Mouse (Mus musculus) large intestine, adult 2 months (tissue): ENCODE measurements around the gene Tmem184b. TPM values are rescaled to one million over a fixed set of nuclear protein-coding genes. Genes with fewer than 3 reads are reported as not detected.

Source experiments
- DNase-seq: peaks from one replicate; pipeline ENCODE4 v3.0.0-alpha.2; 2012; ENCODE audit warnings: low read depth, low spot score
- WGBS: fragments of 180-500 bp; shearing (Covaris S2); methylation state at CpG from one replicate; pipeline ENCODE4 v1.1.7; 2018; 5-methylcytosine and 5-hydroxymethylcytosine counted together
- polyA plus RNA-seq: library from polyadenylated mRNA; depleted of rRNA; stranded (reverse); fragments of >200 nt; gene quantifications from 2 replicates; pipeline ENCODE4 v1.2.3, GENCODE M21; 2012; rRNA removed

Tmem184b gene
- polyA plus RNA-seq, 1 experiment: 35.6 TPM

DNA sequence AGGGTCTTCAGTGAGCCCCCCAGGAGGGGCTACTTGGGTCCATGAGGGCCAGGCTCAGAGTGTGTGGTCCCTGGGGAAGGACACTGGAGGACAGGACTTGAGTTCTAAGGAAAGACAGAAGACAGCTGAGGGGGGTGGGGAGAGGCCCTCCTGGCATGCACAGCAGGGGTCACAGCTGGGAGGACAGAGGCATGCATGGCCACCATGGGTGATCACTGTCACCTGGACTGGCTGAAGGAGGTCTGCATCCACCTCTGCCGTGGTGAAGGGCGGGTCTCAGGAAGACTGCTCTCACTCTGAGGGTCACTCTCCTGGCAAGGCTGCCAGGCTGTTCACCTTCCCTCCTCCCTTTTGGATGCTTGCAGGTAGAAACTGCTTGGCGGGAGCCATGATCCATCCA, 79.0 kb downstream of the Tmem184b start:
- WGBS: 69% methylated on average over 3 of the region's 3 CpGs
- no peak for DNase-seq

DNA sequence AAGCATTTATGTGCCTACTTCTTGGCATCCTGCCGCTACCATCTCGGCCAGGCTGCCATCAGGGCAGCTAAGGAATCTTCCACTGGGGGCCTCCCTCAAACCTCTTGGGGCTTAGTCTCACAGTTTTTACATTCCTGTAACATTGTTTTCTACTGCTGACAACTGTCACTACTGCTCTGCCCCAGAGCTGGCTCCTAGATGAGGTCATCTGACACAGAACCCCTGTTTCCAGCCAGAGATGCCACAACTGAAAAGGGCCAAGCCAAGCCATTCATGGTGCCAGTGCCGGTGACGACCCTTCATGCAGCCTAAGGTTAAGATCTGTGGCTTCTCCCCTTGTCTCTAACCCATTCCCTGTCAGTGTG, 79.6 kb downstream of the Tmem184b start:
- DNase-seq: no peak
- WGBS: 48% methylated on average over 4 of the region's 4 CpGs

DNA sequence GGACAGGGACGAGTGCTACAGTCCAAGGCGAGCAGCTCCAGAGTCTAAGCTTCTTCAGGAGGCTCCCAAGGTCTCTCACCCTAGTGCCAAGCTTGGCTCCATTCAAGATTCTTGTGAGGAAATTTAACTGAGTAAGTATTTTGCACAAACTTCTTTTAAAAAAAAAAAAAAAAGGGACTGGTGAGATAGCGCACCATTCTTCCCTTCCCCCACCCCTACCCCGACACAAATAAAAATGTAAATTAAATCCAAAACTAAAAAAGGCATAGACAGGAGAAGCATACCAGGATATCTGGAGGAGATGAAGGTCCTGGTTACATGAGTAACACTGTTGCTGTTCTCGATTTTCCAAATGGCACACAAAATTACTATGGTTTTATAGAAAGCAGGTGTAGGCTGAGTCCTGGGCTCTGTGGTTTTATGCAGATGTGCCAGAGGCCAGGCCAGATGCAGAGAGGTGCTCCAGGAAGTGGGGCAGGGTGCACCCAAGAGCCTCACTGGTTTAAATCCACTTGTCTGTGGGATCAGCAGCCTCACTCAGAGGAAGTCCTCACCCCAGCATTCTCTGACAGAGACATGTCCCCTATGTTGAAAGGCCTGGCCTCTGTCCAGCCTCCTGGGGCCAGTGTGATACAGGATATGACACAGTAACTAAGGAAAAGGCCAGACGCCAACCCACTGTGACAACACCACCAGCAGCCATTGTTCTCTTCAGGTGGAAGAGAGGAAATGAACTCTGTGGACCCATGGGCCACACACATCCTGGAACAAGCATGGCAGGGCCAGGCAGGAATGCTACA, 80.2 kb downstream of the Tmem184b start:
- 46% methylated on average over 6 of the region's 6 CpGs for WGBS
- DNase-seq: no peak

DNA sequence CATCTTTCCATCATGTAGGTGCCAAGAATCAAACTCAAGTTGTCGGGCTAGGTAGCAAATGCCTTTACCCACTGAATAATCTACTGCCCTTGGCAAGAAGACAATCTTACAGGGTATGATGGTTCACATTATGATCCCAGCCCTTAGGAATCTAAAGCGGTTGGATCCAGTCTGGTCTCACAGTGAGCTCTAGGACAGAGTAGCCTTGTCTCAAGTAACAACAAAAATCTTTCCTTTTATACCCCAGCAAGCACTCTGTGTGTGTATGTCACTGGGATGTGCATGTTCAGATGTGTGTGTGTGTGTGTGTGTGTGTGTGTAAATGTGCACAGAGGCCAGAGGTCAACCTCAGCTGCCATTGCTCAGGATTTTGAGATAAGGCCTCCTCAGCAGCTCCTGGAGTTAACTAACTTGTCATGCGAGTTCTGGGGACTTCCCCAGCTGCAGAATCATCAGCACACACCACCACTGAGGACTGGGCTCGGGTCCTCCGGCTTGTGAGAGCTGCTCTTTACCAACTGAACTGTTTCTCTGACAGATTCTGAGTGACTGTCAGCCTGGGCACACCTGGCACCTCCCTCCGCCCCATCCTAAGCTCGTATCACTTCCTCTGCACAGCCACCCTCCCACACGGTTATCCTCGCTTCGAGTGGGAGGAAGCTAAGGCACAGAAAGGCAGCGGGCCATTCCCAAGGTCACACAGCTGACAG, 80.9 kb downstream of the Tmem184b start:
- 34% methylated on average over 11 of the region's 11 CpGs for WGBS
- no peak for DNase-seq

DNA sequence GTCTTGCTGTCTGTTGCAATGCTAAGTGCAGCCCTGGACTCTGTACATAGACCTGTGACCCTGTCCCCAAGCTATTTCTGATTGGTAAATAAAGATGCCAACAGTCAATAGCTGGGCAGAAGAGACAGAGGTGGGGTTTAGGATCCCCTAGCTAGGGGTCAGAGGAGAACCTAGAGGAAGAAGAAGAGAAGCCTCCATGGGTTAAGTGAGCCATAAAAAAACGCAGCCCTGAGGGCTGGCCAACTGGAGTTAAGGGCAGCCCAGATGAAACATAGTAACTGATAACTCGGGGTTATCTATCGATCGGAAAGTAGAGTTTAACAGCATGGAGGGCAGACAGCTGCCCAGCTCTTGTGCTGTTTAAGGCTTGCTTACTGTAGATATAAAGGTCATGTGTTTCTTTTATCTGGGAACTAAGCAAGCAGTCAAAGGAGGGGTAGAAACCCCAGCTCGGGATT, 81.6 kb downstream of the Tmem184b start:
- no peak for DNase-seq
- 32% methylated on average over 5 of the region's 5 CpGs for WGBS

DNA sequence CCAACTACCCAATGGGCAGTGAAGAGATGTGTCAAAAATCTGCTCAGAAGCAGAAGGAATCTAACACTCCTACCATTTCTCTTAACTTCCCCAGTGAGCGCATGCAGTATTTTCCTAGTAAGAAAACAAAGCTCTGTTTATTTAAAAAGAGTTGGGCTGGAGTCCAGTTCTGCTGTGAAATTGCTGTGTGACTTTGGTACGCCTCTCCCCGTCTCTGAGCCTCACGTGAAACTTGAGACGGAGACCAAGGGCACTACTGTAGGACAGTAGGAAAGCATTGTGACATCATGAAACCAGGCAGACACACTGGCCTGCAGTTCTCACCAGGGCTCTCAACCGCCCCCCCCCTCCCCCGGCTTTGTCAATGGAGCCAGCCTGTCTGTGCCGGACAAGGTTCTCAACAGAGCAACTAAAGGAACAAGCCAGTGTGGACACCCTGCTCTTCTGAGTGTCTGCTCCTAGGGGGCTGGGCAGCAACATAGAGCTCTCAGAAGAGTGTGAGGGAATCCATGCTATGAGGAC, 89.5 kb downstream of the Tmem184b start:
- WGBS: 59% methylated on average over 8 of the region's 8 CpGs
- DNase-seq: no peak

Other genes starting within 250 kb of the Tmem184b start
- 2.4 TPM in 2 replicates for gene Sox10, start 238.3 kb downstream of the Tmem184b start, polyA plus RNA-seq
- 36.1 and 40.1 TPM in 2 replicates for gene Pick1, start 174.4 kb downstream of the Tmem184b start, polyA plus RNA-seq
- 0.12 TPM in 2 replicates for gene Gm49486, start 174.2 kb downstream of the Tmem184b start, polyA plus RNA-seq
- 0.74 and 0.80 TPM in 2 replicates for gene Slc16a8, start 148.8 kb downstream of the Tmem184b start, polyA plus RNA-seq
- 223 and 289 TPM in 2 replicates for gene Baiap2l2, start 118.0 kb downstream of the Tmem184b start, polyA plus RNA-seq
- gene Pla2g6, start 75.2 kb downstream of the Tmem184b start, polyA plus RNA-seq: 16.5 and 25.9 TPM in 2 replicates
- gene Maff, start 56.9 kb downstream of the Tmem184b start, polyA plus RNA-seq: 5.3 and 7.7 TPM in 2 replicates
- gene Csnk1e, start 52.0 kb upstream of the Tmem184b start, polyA plus RNA-seq: 25.8 and 36.0 TPM in 2 replicates
- gene Kcnj4, start 101.7 kb upstream of the Tmem184b start, polyA plus RNA-seq: 0.05 TPM in 1 of 2 replicates, not detected in the other
- gene Kdelr3, start 112.8 kb upstream of the Tmem184b start, polyA plus RNA-seq: 22.6 and 31.1 TPM in 2 replicates
- gene Ddx17, start 143.2 kb upstream of the Tmem184b start, polyA plus RNA-seq: 91.2 and 159 TPM in 2 replicates
- 0.05 and 0.10 TPM in 2 replicates for gene Dmc1, start 201.5 kb upstream of the Tmem184b start, polyA plus RNA-seq